Mouse (Mus musculus) retina, postnatal 7 days (tissue): Measurements from ENCODE around the gene Cetn4.

Source experiments
- DNase-seq: peaks from one replicate; pipeline ENCODE4 v3.0.0-alpha.2; 2012; ENCODE audit warnings: low read depth, low spot score

Gene Cetn4

DNA sequence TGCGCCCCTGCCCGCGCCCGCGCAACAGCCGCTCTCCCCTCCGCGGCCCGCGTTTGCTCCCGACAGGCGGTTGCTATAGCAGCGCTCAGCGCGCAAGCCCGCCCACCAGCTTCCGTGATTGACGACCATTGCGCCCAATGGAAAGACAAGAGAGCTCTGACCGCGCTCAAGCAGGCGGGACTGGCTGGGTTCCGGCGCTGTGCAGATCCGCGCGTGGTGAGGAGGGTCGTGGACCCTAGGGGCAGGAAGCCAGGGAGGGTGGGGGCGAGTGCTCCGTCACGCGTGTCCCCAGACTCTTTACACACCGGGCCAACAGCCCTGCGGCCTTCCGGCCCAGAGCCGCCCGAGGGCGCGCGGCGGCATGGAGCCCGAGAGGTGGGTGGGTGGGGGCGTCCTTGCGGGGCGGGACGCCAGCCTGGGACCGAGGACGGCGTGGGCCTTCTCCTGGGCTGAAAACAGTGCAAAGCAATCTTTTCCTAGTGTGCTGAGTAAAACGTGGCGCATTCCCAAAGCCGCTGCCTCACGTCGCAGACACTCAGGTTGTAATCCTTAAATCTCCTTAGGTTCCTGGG, at the start of gene Cetn4, which contains the start of gene Bbs12:
Gene Cetn4 (minus strand): TSS at position 339 of the 572 bp plus-strand sequence.
Gene Bbs12 (plus strand): TSS at position 185 of the 572 bp plus-strand sequence.
- DNase-seq: peak; percentile 94

DNA sequence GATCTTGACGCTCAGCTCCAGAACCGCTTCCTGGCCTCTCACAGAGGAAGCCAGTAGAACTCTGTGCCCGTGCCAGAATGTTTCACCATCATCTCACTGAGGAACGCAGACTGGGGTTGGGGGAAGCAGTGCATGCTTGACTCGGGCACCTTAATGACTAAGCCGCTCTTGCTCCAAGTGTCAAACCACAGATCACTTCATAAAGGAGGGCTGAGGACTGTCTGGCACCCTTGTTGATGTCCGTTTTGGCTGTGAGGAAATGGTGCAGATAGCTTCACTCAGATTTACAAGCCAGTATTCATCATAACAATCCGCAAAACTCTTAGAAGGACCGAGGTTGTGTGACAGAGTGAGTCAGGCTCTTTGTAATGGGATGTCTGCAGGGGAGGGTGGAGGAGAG, 48.2 kb upstream of the Cetn4 start:
- DNase-seq: no peak

GRCm38 (mm10) chr3:37354737-37355136, 42.2 kb upstream of the Cetn4 start:
- no peak for DNase-seq

- no peak for DNase-seq
Measured at GRCm38 (mm10) chr3:37353951-37354481, 41.5 kb upstream of the Cetn4 start.

- no peak for DNase-seq
Measured at GRCm38 (mm10) chr3:37350386-37350785, 37.9 kb upstream of the Cetn4 start.

DNA sequence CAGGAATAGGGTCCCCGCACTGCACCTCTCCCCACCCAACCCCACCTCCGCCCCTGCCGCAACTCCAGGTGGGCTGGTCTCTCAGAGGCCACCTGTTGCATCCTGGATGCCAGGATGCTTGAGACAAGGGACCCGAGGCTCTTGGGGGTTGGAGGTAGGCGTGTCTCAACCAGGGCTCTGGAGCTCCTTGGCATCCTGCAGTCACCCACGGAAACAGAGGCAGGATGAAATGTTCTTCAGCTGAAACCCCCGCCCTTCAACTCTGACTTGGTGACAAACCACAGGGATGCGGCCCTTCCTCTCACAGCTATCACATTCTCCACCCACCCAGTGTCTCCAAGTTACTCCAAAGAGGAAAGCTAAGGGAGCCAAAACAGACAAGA, 36.6 kb upstream of the Cetn4 start:
- no peak for DNase-seq

DNA sequence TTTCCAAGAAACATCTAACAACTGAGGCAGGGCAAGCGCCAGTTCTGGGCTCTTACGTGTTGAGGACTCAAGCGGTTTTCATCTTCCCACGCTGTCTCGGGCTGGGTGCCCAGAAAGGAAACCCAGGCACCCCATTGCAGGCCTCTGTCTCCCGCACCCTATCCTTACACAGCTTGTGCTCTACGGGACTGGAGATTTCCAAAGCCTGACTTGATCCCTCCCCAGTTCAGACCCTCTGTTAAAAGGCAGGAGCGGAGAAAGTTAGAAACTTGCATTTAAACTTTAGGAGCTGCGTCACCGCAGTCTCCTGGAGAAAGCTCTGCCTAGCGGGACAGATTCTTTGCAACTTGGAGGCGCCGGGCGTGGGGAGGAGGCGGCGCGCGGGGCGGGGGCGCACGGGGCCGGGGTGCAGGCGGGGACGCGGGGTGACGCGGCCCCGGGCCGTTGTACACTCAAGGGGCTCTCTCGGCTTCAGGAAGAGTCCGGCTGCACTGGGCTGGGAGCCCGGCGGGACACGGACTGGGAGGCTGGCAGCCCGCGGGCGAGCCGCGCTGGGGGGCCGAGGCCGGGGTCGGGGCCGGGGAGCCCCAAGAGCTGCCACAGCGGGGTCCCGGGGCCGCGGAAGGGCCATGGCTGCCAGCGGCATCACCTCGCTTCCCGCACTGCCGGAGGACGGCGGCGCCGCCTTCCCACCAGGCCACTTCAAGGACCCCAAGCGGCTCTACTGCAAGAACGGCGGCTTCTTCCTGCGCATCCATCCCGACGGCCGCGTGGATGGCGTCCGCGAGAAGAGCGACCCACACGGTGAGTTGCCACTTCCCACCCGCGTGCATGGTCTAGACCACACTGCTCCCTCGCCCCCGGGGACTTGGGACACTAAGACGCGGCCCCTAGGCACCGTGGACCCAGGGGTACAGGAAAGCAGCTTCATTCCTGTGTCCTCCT, 36.0 kb upstream of the Cetn4 start, which contains the start of gene Fgf2:
Gene Fgf2 (plus strand): TSS at position 126 of the 945 bp plus-strand sequence.
- no peak for DNase-seq

DNA sequence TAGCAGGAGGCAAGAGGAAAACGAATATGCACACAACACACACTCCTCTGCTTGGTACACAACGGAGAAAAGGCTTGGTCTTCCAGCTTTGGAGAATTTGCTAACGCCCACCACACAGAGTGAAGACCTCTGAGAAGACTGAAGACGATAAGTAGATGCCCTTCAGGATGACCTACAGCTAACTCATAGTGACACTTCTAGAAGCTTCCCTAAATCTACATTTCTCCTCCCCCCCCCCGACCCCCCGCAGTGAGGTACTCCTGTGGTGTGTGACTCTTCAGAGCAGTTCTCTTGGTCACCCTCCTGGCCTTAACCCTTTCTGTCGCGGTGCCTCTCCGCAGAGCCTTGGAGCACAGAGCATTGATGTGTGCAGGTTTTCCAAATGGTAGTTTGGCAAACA, 35.2 kb upstream of the Cetn4 start:
- no peak for DNase-seq

GRCm38 (mm10) chr3:37342811-37343210, 30.3 kb upstream of the Cetn4 start:
- DNase-seq: no peak

DNA sequence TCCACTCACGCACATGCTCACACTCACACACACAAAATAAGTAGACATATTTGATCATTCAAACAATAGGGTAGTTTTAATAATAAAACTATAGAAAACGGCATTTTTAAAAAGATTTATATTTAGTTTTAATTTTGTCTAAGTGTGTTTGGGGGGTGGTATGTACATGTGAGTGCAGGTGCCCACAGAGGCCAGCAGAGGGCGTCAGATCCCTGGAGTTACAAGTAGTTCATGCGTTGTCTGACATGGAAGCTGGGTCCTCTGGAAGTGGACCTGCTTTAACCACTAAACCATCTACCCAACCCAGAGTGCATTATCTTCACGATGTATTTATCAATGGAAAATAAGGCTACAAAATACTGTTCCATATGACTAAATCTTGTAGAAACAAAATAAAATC, 28.6 kb upstream of the Cetn4 start:
- DNase-seq: no peak

- no peak for DNase-seq
Measured at GRCm38 (mm10) chr3:37334053-37334452, 21.5 kb upstream of the Cetn4 start.

GRCm38 (mm10) chr3:37331999-37332449, 19.5 kb upstream of the Cetn4 start:
- no peak for DNase-seq

DNA sequence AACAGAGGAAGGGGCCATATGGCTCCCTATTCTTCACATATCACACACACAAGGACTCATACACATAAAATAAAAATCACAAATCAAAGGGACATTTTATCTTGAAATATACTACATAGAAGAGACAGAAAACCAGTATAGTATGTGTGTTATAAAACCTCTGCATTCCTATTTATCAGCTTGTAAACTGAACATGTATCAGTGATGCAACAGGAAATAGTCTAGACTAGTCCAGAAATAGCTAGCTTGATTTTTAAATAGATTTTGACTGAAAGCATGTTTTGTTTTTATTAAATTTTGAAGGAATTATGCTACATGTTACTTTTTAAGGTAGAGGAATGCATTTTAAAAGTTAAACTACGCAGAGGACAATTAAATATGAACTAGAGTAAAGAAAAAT, 17.5 kb upstream of the Cetn4 start:
- no peak for DNase-seq

DNA sequence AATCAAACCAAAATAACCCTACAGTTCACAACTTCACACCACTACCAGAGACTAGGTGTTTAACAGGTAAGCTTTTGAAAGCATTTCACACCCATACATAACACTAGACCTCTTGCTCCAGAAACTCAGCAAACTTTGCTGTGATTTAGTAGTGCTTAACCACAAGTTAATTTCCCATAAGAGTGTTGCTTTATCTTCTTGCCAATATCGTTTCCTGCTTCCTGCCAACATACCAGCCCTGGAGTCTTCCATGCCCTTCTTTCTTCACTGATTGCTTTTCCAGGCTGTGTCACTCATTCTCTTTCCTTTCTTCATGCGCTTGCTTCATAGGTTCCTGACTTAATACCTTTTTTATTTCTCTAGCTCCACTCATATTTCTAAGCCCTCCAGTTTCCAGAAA, 16.0 kb upstream of the Cetn4 start:
- DNase-seq: no peak

- no peak for DNase-seq
Measured at GRCm38 (mm10) chr3:37326627-37327026, 14.1 kb upstream of the Cetn4 start.

- DNase-seq: no peak
Measured at GRCm38 (mm10) chr3:37325317-37326112, 13.0 kb upstream of the Cetn4 start.

DNA sequence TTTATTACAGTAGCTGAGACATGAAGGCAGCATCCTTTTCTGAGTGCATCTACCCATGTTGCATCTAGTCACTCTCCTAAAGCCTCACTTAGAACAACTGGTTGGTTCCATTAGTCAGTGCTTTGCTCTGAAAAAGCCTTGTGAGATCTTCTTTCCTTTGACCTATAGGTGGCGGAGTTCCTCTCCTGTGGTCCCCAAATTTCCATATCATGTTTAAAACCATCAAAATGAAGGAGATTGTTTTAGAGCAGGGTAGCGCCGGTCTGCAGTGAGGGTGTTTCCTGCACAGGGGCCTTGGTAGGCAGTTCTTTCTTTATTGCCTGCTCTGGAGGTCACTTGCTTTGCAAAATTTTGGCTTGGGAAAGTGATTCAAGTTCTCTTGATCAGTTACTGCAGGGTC, 11.8 kb upstream of the Cetn4 start:
- no peak for DNase-seq

- DNase-seq: no peak
Measured at GRCm38 (mm10) chr3:37316233-37316632, 3.7 kb upstream of the Cetn4 start.

DNA sequence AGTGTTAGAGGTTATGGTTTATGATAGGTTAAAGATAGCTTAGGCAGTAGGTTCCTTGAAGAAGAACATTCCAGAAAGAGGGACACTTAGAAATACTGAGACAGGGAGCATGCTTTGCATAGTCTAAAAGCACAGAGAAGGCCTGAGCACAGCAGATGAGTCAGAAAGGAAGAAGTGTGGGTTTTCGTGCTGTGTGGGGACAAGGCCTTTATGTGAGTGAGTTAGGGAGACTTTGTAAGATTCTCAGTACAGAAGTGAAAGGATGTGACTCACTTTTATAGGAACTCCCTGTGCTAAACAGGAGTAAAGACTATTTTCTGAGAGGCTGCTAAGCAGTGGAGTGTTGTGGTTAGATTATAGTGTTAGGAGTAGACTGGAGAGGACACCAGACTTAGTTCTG, 863 bp upstream of the Cetn4 start:
- DNase-seq: no peak

DNA sequence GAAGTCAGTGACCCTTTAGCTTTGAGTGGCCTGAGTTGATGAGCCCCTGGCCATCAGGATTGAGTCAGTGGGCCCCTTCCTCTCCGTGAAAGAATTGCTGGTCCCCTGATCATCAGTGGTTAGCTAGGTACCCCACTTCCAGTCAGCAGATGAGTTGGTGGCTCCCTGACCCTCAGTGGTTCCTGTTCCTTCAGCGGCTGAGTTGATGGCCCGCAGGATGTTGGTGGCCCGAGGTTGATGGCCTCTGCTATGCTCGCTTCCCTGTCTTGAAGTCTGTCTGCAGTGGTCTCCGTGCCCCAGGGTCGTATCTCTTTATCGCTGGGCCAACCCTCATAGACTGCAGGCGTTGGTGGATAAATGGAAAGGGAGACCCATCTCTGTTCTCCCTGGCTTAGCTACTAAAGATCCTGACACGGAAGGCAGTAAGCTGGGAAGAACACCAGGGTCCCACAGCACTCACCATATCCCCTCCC, 575 bp downstream of the Cetn4 start:
- DNase-seq: no peak

DNA sequence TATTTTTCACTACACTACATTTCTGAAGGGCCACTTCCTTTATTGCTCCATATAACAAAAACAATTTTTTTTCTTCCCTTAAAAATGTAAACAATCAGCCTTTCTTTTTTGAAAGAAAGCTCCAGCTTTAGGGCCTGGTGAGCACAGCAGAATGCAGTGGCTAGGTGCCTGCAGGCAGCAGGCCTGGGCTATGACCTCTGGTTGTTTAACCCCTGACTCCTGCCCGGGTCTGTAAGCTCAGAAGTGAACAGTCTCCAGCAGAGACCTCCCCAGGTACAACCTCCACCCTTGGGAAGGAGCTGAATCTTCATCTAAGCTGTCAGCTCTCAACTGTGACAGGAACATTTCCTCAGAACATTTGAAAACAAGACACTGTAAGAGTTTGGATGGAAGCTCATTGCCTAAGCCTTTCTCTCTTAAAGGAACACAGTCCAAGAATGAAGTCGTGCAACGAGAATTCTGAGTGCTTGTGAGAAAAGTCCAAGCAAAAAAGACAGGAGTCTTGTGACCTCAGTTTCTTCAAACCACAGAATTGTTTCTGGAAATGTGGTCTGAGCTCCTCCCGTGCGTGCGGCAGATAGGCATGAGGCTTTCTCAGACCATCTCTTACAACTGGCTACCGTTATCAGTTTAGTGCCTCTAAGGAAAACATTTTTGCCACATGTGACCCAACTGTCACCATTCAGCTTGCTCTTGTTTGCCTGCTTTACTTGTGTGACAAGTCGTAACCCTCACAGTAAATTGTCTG, 8.9 kb downstream of the Cetn4 start:
- DNase-seq: no peak
